Mouse (Mus musculus): ENCODE results near the gene Adh6b. TPM values are rescaled to one million over a fixed set of nuclear protein-coding genes. Genes with fewer than 3 reads are reported as not detected.
"Not testable (repeated sequence)": the region's sequence is repeated elsewhere in the genome, so short reads cannot be mapped to it uniquely, and the experiment has no call there.

Gene Adh6b
- polyA plus RNA-seq, 1 experiment from 2014 or later, result 0.10 TPM

GRCm38 (mm10) chr3:138370289-138370688 lies 28.7 kb downstream of the Adh6b start:
- not testable (repeated sequence) for H3K4me3 ChIP-seq; H3K4me1 ChIP-seq; H3K4me2 ChIP-seq (replicated peaks); H3K27ac ChIP-seq (replicated peaks); H3K9ac ChIP-seq (replicated peaks); H3K27me3 ChIP-seq; H3K36me3 ChIP-seq; ATAC-seq (ENCODE audit: low FRiP score, low read depth); H3K9me3 ChIP-seq
- WGBS, result 74% methylated on average over 4 of the region's 4 CpGs

GRCm38 (mm10) chr3:138373920-138374319 lies 32.3 kb downstream of the Adh6b start:
- Histone ChIP-seq H3K27ac (replicated peaks) (no peak overlapping the region), H3K9me3 (no peaks in the 10 kb centered on the region), H3K9ac (replicated peaks) (no peak overlapping the region), H3K27me3 (no peaks in the 10 kb centered on the region), H3K4me1 (no peaks in the 10 kb centered on the region), H3K4me2 (replicated peaks) (no peak overlapping the region), H3K4me3 (no peak overlapping the region), H3K36me3 (no peaks in the 10 kb centered on the region)
- no peak for ATAC-seq (ENCODE audit: low FRiP score, low read depth)
- 78% methylated on average over 4 of the region's 4 CpGs for WGBS

- no peak overlapping the region for H3K27ac ChIP-seq (replicated peaks)
- H3K27me3 ChIP-seq, result no peaks in the 10 kb centered on the region
- no peak overlapping the region for H3K4me2 ChIP-seq (replicated peaks)
- H3K36me3 ChIP-seq, result no peaks in the 10 kb centered on the region
- H3K4me3 ChIP-seq, result no peak overlapping the region
- ATAC-seq (ENCODE audit: low FRiP score, low read depth), result no peak
- H3K9ac ChIP-seq (replicated peaks), result no peak overlapping the region
- no peaks in the 10 kb centered on the region for H3K4me1 ChIP-seq
- WGBS, result 77% methylated on average over 2 of the region's 2 CpGs
- H3K9me3 ChIP-seq, result 0 out of 2 replicates have a peak, but pooled peaks cover 4% of the 10 kb centered on the region
These were observed 33.6 kb downstream of the Adh6b start for GRCm38 (mm10) chr3:138375148-138375547.

- H3K4me2 ChIP-seq (replicated peaks), result no peak overlapping the region
- peak; percentile 66; the same call in 1 of the 2 replicates for ATAC-seq (ENCODE audit: low FRiP score, low read depth)
- no peak overlapping the region for H3K4me3 ChIP-seq
- 25% methylated on average over 3 of the region's 3 CpGs for WGBS
- H3K27me3 ChIP-seq, result no peaks in the 10 kb centered on the region
- 0 out of 2 replicates have a peak, but pooled peaks cover 4% of the 10 kb centered on the region for H3K9me3 ChIP-seq
- no peak overlapping the region for H3K9ac ChIP-seq (replicated peaks)
- no peaks in the 10 kb centered on the region for H3K36me3 ChIP-seq
- no peaks in the 10 kb centered on the region for H3K4me1 ChIP-seq
- no peak overlapping the region for H3K27ac ChIP-seq (replicated peaks)
These were observed 39.6 kb downstream of the Adh6b start for GRCm38 (mm10) chr3:138381133-138381532.

- no peak for ATAC-seq (ENCODE audit: low FRiP score, low read depth)
- H3K4me1 ChIP-seq, result no peaks in the 10 kb centered on the region
- H3K4me2 ChIP-seq (replicated peaks), result no peak overlapping the region
- H3K27ac ChIP-seq (replicated peaks), result no peak overlapping the region
- H3K9me3 ChIP-seq, result no peaks in the 10 kb centered on the region
- no peaks in the 10 kb centered on the region for H3K27me3 ChIP-seq
- WGBS, result 93% methylated on average over 6 of the region's 6 CpGs
- H3K4me3 ChIP-seq, result no peak overlapping the region
- H3K9ac ChIP-seq (replicated peaks), result no peak overlapping the region
- H3K36me3 ChIP-seq, result no peaks in the 10 kb centered on the region
These were observed 45.6 kb downstream of the Adh6b start for GRCm38 (mm10) chr3:138387155-138387554.

GRCm38 (mm10) chr3:138404872-138405271 lies 63.3 kb downstream of the Adh6b start:
- Histone ChIP-seq H3K9ac (replicated peaks) (no peak overlapping the region), H3K9me3 (no peaks in the 10 kb centered on the region), H3K36me3 (no peaks in the 10 kb centered on the region), H3K27me3 (no peaks in the 10 kb centered on the region), H3K4me2 (replicated peaks) (no peak overlapping the region), H3K27ac (replicated peaks) (no peak overlapping the region), H3K4me3 (no peak overlapping the region), H3K4me1 (no peaks in the 10 kb centered on the region)
- ATAC-seq (ENCODE audit: low FRiP score, low read depth), result no peak
- 79% methylated on average over 3 of the region's 3 CpGs for WGBS

- Histone ChIP-seq H3K27ac (replicated peaks) (no peak overlapping the region), H3K4me1 (no peaks in the 10 kb centered on the region), H3K27me3 (no peaks in the 10 kb centered on the region), H3K4me2 (replicated peaks) (no peak overlapping the region), H3K36me3 (no peaks in the 10 kb centered on the region), H3K9ac (replicated peaks) (no peak overlapping the region), H3K9me3 (no peaks in the 10 kb centered on the region), H3K4me3 (no peak overlapping the region)
- no peak for ATAC-seq (ENCODE audit: low FRiP score, low read depth)
- 45% methylated on average over 3 of the region's 3 CpGs for WGBS
These were observed 63.8 kb downstream of the Adh6b start for GRCm38 (mm10) chr3:138405341-138405740.

GRCm38 (mm10) chr3:138405840-138406239 lies 64.3 kb downstream of the Adh6b start:
- no peak overlapping the region for H3K4me2 ChIP-seq (replicated peaks)
- no peak overlapping the region for H3K9ac ChIP-seq (replicated peaks)
- H3K27me3 ChIP-seq, result no peaks in the 10 kb centered on the region
- ATAC-seq (ENCODE audit: low FRiP score, low read depth), result no peak
- no peaks in the 10 kb centered on the region for H3K9me3 ChIP-seq
- H3K36me3 ChIP-seq, result no peaks in the 10 kb centered on the region
- 85% methylated on average over 7 of the region's 7 CpGs for WGBS
- no peaks in the 10 kb centered on the region for H3K4me1 ChIP-seq
- no peak overlapping the region for H3K4me3 ChIP-seq
- no peak overlapping the region for H3K27ac ChIP-seq (replicated peaks)

- Histone ChIP-seq H3K9me3 (no peaks in the 10 kb centered on the region), H3K4me2 (replicated peaks) (no peak overlapping the region), H3K9ac (replicated peaks) (no peak overlapping the region), H3K4me3 (no peak overlapping the region), H3K36me3 (no peaks in the 10 kb centered on the region), H3K27me3 (no peaks in the 10 kb centered on the region), H3K4me1 (no peaks in the 10 kb centered on the region), H3K27ac (replicated peaks) (no peak overlapping the region)
- no peak for ATAC-seq (ENCODE audit: low FRiP score, low read depth)
- 87% methylated on average over 1 of the region's 1 CpGs for WGBS
These were observed 66.3 kb downstream of the Adh6b start for GRCm38 (mm10) chr3:138407920-138408319.

Other genes starting within 250 kb of the Adh6b start
- 14.0 and 15.6 TPM in 2 replicates for gene Trmt10a, start 198.3 kb upstream of the Adh6b start, polyA plus RNA-seq (2016; fragmentation: Nextera tagmentation; extraction: Ambion mirVana)
- gene Mttp, start 196.8 kb upstream of the Adh6b start, polyA plus RNA-seq (2016; fragmentation: Nextera tagmentation; extraction: Ambion mirVana), result 12.4 and 14.1 TPM in 2 replicates
- gene 4930579F01Rik, start 147.9 kb upstream of the Adh6b start, polyA plus RNA-seq (2016; fragmentation: Nextera tagmentation; extraction: Ambion mirVana), result 0.14 TPM in 1 of 2 replicates, not detected in the other
- gene Adh7, start 124.0 kb upstream of the Adh6b start, polyA plus RNA-seq (2016; fragmentation: Nextera tagmentation; extraction: Ambion mirVana), result 0.47 and 0.50 TPM in 2 replicates
- 0.16 and 0.34 TPM in 2 replicates for gene Adh1, start 80.8 kb upstream of the Adh6b start, polyA plus RNA-seq (2016; fragmentation: Nextera tagmentation; extraction: Ambion mirVana)
- not detected in 2 replicates for gene Adh6a, start 28.5 kb upstream of the Adh6b start, polyA plus RNA-seq (2016; fragmentation: Nextera tagmentation; extraction: Ambion mirVana)
- not detected in 2 replicates for gene Adh4, start 73.7 kb downstream of the Adh6b start, polyA plus RNA-seq (2016; fragmentation: Nextera tagmentation; extraction: Ambion mirVana)
- gene Adh5, start 101.3 kb downstream of the Adh6b start, polyA plus RNA-seq (2016; fragmentation: Nextera tagmentation; extraction: Ambion mirVana), result 244 and 245 TPM in 2 replicates
- 42.8 and 44.2 TPM in 2 replicates for gene Metap1, start 147.7 kb downstream of the Adh6b start, polyA plus RNA-seq (2016; fragmentation: Nextera tagmentation; extraction: Ambion mirVana)
- gene Eif4e, start 184.4 kb downstream of the Adh6b start, polyA plus RNA-seq (2016; fragmentation: Nextera tagmentation; extraction: Ambion mirVana), result 348 and 357 TPM in 2 replicates

Measured in midbrain, embryonic 12.5 days (tissue).